20 mouse cellular contexts compared by ENCODE assay signal in genomic region chr13:111229541-111229940, GRCm38 (mm10). TPM values are rescaled to one million over a fixed set of nuclear protein-coding genes. Genes with fewer than 3 reads are reported as not detected.
"Had no signal": no experiment of that assay in that cellular context is flagged by ENCODE, and none has a peak within 500 bp of the region (broad histone marks: within the 10 kb centered on the region; RNA-seq: fewer than 3 reads in every experiment).

No protein-coding gene starts in this region.

- H3K9me3 ChIP-seq: midbrain, embryonic 12.5 days; midbrain, embryonic 15.5 days; neural tube, embryonic 12.5 days; stomach, embryonic 15.5 days had no signal

- H3K4me3 ChIP-seq: midbrain, embryonic 12.5 days; midbrain, embryonic 15.5 days; neural tube, embryonic 12.5 days; stomach, embryonic 15.5 days had no signal

- H3K9ac ChIP-seq: lung, embryonic 14.5 days; midbrain, embryonic 12.5 days; midbrain, embryonic 15.5 days; neural tube, embryonic 12.5 days; stomach, embryonic 15.5 days had no signal

- H3K27ac ChIP-seq: midbrain, embryonic 12.5 days; midbrain, embryonic 15.5 days; neural tube, embryonic 12.5 days; stomach, embryonic 15.5 days; stomach, postnatal 0 days had no signal

- H3K4me2 ChIP-seq: lung, embryonic 14.5 days; midbrain, embryonic 12.5 days; midbrain, embryonic 15.5 days; neural tube, embryonic 12.5 days; stomach, embryonic 15.5 days had no signal

- ATAC-seq: midbrain, embryonic 15.5 days had no signal

- H3K36me3 ChIP-seq: midbrain, embryonic 12.5 days; midbrain, embryonic 15.5 days; neural tube, embryonic 12.5 days; stomach, embryonic 15.5 days had no signal

- H3K27me3 ChIP-seq: midbrain, embryonic 12.5 days; midbrain, embryonic 15.5 days; neural tube, embryonic 12.5 days; stomach, embryonic 15.5 days had no signal

- H3K4me1 ChIP-seq: midbrain, embryonic 15.5 days; neural tube, embryonic 12.5 days had no signal

- DNase-seq: lung, adult 18-20 months; lung, embryonic 14.5 days; lung, postnatal 10 days; lung, postnatal 4 days; right cerebral cortex, postnatal 14 days; thymus, adult 2 months; thymus, postnatal 25 days had no signal

RNA-seq across cellular contexts. Expression of gene Actbl2, which starts 25.3 kb away (rescaled TPM):
- total RNA-seq: megakaryocyte, adult 5-6 weeks; midbrain, postnatal 0 days; monocyte, adult 5-6 weeks; neutrophil, adult 5-6 weeks had no signal
- polyA plus RNA-seq: liver, embryonic 16.5 days; lung, embryonic 14.5 days; lung, embryonic 16.5 days; midbrain, embryonic 12.5 days; midbrain, embryonic 15.5 days; midbrain, postnatal 0 days; neural tube, embryonic 12.5 days; neural tube, embryonic 14.5 days; spleen, adult 2 months; stomach, postnatal 0 days; thymus, adult 2 months had no signal
